Mouse (Mus musculus) brain, embryonic 14.5 days (tissue): ENCODE data around the gene Timm50.

Source experiments
- CTCF ChIP-seq: fragments of 200-500 bp; IDR thresholded peaks from 2 replicates; pipeline ENCODE4 v1.5.1; 2012; ENCODE audit warnings: inconsistent platforms, mild to moderate bottlenecking, moderate library complexity, borderline replicate concordance; ENCODE audit not compliant: insufficient read depth, insufficient read length; ENCODE audit errors: extremely low read depth
- POLR2A ChIP-seq: fragments of 200-500 bp; IDR thresholded peaks from 2 replicates; pipeline ENCODE4 v1.6.1; 2012; ENCODE audit warnings: mild to moderate bottlenecking, inconsistent platforms, borderline replicate concordance; ENCODE audit not compliant: poor library complexity, insufficient read depth, insufficient read length, severe bottlenecking; ENCODE audit errors: extremely low read depth

GRCm38 (mm10) chr7:28280630-28281029 is 31.2 kb downstream of the Timm50 start:
- TF ChIP-seq CTCF (no peak), POLR2A (no peak)
